Mouse (Mus musculus) c-Kit-positive CD71-positive TER-119-negative erythroid progenitor cells, embryonic 14.5 days (primary cell): ENCODE data around the gene Met.

Source experiments
- DNase-seq: peaks from one replicate; pipeline ENCODE4 v3.0.0-alpha.2; 2013; ENCODE audit warnings: low read depth

Gene Met

DNA sequence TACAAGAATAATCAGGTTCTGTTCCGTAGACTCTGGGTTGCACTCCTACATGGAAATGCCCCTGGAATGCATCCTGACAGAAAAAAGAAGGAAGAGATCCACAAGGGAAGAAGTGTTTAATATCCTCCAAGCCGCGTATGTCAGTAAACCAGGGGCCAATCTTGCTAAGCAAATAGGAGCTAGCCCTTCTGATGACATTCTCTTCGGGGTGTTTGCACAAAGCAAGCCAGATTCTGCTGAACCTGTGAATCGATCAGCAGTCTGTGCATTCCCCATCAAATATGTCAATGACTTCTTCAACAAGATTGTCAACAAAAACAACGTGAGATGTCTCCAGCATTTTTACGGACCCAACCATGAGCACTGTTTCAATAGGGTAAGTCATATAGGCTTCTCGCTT lies 28.5 kb downstream of the Met start:
- no peak for DNase-seq

DNA sequence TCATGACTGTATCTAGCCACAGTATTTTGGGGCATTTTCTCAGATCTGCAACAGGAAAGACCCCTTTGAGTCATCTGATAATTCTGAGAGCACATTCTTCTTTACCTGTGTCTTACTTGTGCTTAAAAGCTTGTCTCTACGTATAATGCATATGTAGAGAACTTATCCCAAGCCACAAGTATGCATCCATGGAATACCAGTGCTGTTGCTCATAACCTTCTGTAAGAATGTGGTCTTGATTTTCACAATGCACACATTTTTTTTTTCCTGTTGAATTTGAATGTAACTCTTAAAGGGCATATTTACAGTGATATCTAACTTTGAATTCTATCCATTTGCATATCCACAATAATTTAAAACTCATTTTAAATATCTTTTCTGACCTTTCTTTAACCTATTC lies 31.8 kb downstream of the Met start:
- no peak for DNase-seq

DNA sequence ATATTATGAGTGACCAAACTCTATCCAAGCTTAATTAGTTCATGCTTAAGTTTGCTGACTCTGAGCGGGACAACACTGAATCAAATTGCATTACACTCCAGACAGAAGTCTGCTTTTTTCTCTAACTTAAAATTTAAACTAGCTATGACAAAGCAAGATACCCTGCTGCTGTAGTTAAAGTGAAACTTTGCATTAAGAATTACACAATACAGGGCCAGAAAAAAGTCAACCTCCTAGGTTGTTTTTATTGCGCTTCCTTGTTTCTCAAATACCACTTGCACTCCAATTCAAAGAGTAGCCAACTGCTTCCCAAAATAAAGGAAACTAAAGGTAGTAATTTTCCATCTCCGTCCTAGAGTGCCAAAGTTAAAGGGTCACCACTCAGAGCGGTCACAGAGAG lies 33.8 kb downstream of the Met start:
- DNase-seq: no peak

- DNase-seq: no peak
Observed at GRCm38 (mm10) chr6:17498801-17499200, 35.2 kb downstream of the Met start.

- no peak for DNase-seq
Observed at GRCm38 (mm10) chr6:17501440-17501839, 37.8 kb downstream of the Met start.

DNA sequence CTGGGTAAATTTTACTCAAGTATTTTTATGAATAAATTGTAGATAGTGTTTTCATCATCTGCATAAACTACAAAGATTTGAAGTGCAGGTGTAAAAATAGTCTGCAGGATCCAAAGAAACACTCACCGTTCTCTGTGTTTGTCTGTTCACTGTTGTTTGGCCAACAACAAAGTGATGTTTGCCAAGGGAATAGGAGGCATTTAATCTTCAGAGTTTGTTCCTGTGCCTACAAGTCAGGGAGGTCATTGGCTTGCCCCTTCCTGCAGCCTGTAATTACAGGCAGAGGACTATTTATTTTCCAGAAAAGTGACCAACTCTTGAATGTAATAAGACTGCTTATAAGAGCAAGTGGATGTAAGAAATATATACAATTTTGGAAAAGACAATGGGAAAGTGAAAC lies 38.7 kb downstream of the Met start:
- DNase-seq: no peak

GRCm38 (mm10) chr6:17503724-17504123 lies 40.1 kb downstream of the Met start:
- no peak for DNase-seq

DNA sequence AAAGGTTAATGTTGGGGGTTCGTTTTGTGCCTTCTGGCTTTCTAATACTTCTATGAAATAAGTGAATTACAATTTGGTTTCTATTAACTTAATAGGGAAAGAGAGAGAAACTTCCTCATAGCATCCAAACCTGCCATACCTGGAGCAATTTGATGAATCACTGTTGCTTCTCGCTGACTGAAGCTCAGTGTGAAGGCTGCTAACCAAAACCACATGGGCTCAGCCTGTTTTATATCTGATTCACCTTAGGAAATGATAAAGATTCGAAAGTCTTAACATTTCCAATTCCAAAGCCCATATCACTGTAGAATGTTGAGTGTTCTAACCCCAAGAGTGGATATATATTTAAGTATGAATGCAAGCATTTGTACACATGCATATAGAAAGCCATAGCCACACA lies 41.9 kb downstream of the Met start:
- no peak for DNase-seq

- no peak for DNase-seq
Observed at GRCm38 (mm10) chr6:17506831-17507230, 43.2 kb downstream of the Met start.

GRCm38 (mm10) chr6:17508184-17508583 lies 44.6 kb downstream of the Met start:
- no peak for DNase-seq

DNA sequence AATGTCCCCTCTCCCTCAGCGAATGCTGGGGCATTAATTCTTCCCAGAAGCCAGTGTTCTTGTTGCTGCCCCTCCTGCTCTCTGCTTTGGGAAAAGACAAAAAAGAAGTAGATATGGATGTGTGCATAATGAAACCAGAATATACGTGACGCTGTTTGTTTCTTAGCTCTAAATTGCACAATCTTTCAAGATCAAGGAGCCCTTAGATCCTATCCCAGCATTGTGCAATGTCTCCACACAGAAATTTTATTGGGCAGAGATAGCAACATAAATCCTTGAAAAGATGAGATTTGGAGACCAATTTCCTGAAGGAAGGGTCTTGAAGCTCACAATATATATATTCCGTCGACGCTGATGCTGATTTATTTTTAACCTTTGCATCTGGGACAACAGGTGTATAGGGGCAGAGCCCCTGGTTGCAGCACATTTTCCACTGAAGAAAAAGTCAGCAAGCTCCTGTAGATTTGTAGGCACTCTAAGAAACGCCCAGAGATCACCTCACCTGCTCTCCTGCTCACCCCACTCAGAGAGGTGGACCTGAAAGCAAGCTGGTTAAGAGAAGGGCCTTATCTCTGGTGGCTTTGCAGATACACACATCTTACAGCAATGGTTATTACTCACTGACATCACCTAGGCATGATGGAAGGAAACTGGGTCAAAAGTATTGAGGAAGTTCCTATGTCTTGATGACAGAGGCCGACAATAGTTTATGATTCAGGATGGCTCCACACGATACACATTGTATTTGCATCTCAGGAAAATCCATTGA lies 45.2 kb downstream of the Met start:
- DNase-seq: no peak

DNA sequence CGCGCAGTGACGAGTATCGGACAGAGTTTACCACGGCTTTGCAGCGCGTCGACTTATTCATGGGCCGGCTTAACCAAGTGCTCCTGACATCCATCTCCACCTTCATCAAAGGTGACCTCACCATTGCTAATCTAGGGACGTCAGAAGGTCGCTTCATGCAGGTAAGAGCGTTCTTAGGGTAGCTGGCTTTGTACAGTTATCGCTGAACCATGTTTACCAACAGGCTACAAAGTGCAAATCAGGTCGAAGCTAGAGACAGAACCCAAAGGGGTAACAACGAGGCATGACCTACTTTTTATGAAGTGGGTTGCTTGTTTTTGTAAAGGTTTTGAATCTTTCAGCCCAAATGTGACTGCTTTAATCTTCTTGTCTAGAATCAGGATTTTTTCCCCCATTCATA lies 49.8 kb downstream of the Met start:
- no peak for DNase-seq

GRCm38 (mm10) chr6:17515775-17516460 lies 52.3 kb downstream of the Met start:
- no peak for DNase-seq

DNA sequence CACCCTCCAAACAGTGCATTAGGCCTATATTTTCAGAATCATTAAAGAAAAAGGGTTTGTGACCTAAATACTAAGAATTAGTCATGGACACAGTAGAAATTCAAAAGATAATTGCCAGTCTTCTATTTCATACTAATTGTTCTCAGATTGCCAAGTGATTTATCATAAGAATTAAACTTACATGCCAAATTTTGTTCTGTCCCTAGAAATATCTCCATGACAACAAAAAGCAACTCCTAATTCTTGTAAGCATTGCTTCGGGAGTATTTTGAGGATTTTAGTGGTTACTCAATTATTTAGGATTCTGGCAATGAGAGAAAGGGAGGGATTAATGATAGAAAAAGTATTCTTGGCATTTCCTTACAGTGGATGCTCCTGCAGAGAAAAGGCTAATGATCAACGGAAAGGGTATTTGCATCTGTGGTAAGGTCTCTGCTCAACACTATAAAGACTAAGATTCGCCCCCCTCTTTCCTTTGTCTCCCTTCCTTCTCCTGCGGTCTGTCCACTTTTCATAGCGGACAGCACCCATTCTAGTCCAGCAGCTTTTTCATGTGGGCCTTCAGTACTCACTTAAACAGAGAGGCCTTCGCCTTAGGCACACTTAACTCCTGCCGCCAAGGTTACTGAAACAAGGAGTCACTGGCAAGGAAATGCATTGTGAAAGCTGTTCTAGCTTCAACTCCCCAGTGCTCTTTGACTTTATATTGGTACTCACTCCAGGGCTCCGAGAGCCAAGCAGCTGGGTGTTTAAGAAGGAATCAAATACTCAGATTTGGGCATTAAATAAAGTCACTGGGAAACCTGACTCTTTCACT lies 58.5 kb downstream of the Met start:
- no peak for DNase-seq

GRCm38 (mm10) chr6:17522917-17523316 lies 59.3 kb downstream of the Met start:
- DNase-seq: no peak

- DNase-seq: no peak
Observed at GRCm38 (mm10) chr6:17529490-17530269, 66.1 kb downstream of the Met start.

DNA sequence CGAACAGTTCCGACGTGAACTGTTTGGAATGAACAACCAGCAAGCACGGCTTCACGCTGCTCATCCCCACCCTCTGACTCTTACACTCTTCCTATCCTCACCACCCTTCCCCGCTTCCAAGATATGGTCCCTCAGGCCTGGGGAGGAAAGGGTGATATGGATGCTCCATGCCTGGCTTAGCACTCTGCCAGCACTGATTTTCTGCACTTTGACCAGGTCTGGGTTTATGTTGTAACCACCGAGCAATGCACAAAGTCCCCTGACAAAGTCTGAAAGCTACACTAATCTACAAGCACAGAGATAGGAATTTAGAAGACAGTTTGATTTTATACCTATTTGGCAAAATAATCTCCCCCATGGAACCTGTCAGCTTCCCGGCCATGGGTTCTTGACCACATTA lies 78.0 kb downstream of the Met start:
- DNase-seq: no peak

DNA sequence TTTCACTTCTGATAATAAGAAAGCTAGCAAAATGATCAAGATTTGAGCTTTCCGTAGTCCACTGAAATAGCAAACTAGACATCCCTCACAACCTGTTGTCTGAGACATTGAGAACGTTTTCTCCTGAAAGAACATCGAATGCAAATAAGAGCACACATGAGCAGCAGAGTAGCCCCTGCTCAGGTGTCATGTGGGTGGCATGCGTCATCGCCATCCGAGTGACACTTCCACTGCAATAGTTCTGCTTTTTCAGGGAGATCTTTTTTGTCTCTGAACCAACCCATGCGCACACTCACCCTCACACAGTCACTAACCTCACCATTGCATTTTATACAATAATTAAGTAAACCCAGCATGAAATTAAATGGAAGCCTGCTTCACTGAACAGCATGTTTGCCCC lies 78.8 kb downstream of the Met start:
- no peak for DNase-seq

- no peak for DNase-seq
Observed at GRCm38 (mm10) chr6:17545480-17545879, 81.9 kb downstream of the Met start.

DNA sequence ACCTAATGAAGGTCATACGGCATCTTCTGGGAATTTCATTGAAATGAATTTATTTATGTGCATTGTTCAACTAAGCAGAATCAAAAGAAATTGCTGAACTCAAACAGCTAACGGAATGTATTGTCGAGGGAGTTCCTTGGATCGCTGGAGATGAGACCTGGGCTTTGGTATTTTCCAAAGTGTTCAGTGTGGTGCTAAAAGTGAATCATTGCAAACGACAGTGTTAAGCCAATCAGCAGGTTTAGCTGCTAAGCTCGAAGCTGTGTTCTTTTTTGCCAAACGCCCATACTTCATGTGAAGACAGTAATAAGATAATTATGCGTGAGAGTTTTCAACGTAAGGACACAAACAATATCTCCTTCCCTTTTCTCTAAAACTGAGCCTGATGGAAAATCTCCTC lies 82.7 kb downstream of the Met start:
- DNase-seq: no peak

- no peak for DNase-seq
Observed at GRCm38 (mm10) chr6:17546825-17547224, 83.2 kb downstream of the Met start.

- DNase-seq: no peak
Observed at GRCm38 (mm10) chr6:17548786-17549185, 85.2 kb downstream of the Met start.
